Mouse (Mus musculus) forebrain, embryonic 15.5 days (tissue): ENCODE results near the gene Il17rb. TPM values are rescaled to one million over a fixed set of nuclear protein-coding genes. Genes with fewer than 3 reads are reported as not detected.

Experiments used
- microRNA-seq: library from miRNA; unstranded; fragments of <30 nt; microRNA quantifications from one replicate; pipeline ENCODE4, GENCODE M21; 2016
- polyA plus RNA-seq: library from polyadenylated mRNA; unstranded; fragments of >200 nt; fragmentation: Nextera tagmentation; extraction: Ambion mirVana; gene quantifications from 2 replicates; pipeline ENCODE4 v1.2.1, GENCODE M21; 2015

Gene Il17rb
- polyA plus RNA-seq, 1 experiment from 2014 or later: 1.3 TPM

Small RNAs within 50 kb of the gene (microRNA-seq; reads per million reads assigned to microRNA genes)
- not detected for gene Mir6947

Other genes with a start within 250 kb of the Il17rb start
- 440 and 448 TPM in 2 replicates for gene Selenok, start 40.6 kb downstream of the Il17rb start, polyA plus RNA-seq
- 85.2 and 86.6 TPM in 2 replicates for gene Actr8, start 30.6 kb downstream of the Il17rb start, polyA plus RNA-seq
- gene Chdh, start 127 bp upstream of the Il17rb start, polyA plus RNA-seq: 0.22 and 0.25 TPM in 2 replicates